Comparison of ENCODE assay signal across 22 mouse cellular contexts in the genomic region with DNA sequence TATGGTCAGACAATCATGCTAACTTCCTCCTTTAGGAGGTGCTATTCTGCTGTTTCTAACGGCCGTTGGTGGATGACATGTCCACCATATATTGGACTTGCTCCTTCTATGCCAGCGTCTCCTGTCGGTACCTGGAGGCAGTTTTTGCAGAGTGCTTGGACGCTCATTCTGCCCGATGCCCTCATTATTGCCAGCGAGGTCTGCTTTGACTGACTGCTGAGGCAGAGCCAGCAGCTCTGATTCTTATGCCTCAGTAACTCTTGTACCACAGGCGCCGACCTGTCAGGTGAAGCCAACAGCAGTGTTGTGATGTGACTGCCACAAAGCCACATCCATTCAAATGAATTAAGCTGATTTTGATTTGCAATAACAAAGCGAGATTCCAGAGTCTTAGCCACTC.
DNase-seq lines count a peak whose midpoint lies in the region; TF ChIP-seq lines count a peak whose summit lies in the region.
"Had no signal": no experiment of that assay in that cellular context is flagged by ENCODE, and none has a peak within 500 bp of the region (broad histone marks: within the 10 kb centered on the region; RNA-seq: fewer than 3 reads in every experiment).

No protein-coding gene starts in this region.

- DNase-seq in left cerebral cortex, postnatal 4 days, result peak; percentile 28
- DNase-seq in left cerebral cortex, postnatal 36 days (ENCODE audit: low spot score in 2 of 2), result no peak
- peak; percentile 24 to 43 for DNase-seq in cerebellum, adult 2 months
- DNase-seq in cerebellum, postnatal 14 days, result peak; percentile 62 to 69
- DNase-seq in thymus, adult 2 months, result no peak
- no peak for DNase-seq in lung, adult 2 months
- no peak for DNase-seq in spleen, postnatal 36 days (ENCODE audit: low spot score in 2 of 2)
- DNase-seq: adrenal gland, adult 8-10 months; B cell, adult 2 months; embryo, embryonic 11 days; heart, adult 18-20 months; kidney, adult 18-20 months; kidney, postnatal 4 days; liver, embryonic 13.5 days; lung, embryonic 14.5 days had no signal

- H3K36me3 ChIP-seq in thymus, adult 2 months (ENCODE audit: control insufficient read depth, insufficient read depth, low read length), result no peaks in the 10 kb centered on the region
- H3K36me3 ChIP-seq: embryonic facial prominence, embryonic 15.5 days; forebrain, embryonic 15.5 days; G1E; hindbrain, embryonic 12.5 days; liver, embryonic 13.5 days had no signal

- TF ChIP-seq CTCF in cerebellum, adult 2 months (IDR thresholded peaks at IDR 0.05; ENCODE audit: borderline replicate concordance, insufficient read depth, low read depth, low read length), result no peak
- no peak for TF ChIP-seq CTCF in thymus, adult 2 months (IDR thresholded peaks at IDR 0.05; ENCODE audit: borderline replicate concordance, control insufficient read depth, extremely low read depth, insufficient read depth, low read length, poor library complexity)
- TF ChIP-seq CTCF in lung, adult 2 months (IDR thresholded peaks at IDR 0.05; ENCODE audit: insufficient read depth, low read length), result no peak

- no peaks in the 10 kb centered on the region for H3K27me3 ChIP-seq in cerebellum, adult 2 months (ENCODE audit: control insufficient read depth, insufficient read depth, low read length)
- H3K27me3 ChIP-seq in thymus, adult 2 months (ENCODE audit: control insufficient read depth, insufficient read depth, low read length), result no peaks in the 10 kb centered on the region
- H3K27me3 ChIP-seq: CH12.LX; embryonic facial prominence, embryonic 15.5 days; forebrain, embryonic 15.5 days; hindbrain, embryonic 12.5 days; liver, embryonic 13.5 days; megakaryocyte, embryonic 14.5 days had no signal

- WGBS in cerebellum, adult 2 months, result 16% methylated on average over 10 of the region's 10 CpGs
- 97% methylated on average over 10 of the region's 10 CpGs for WGBS in thymus, adult 2 months
- WGBS in lung, adult 2 months, result 94% methylated on average over 10 of the region's 10 CpGs

- intact Hi-C loops in left cerebral cortex, postnatal 4 days (cut with DNase I), result no loop called here
- intact Hi-C loops in left cerebral cortex, postnatal 36 days (cut with DNase I), result no loop called here

- H3K27ac ChIP-seq in cerebellum, adult 2 months (ENCODE audit: insufficient read depth, low read length), result no peak overlapping the region
- H3K27ac ChIP-seq in thymus, adult 2 months (ENCODE audit: control insufficient read depth, insufficient read depth, low read length), result no peak overlapping the region
- H3K27ac ChIP-seq: embryonic facial prominence, embryonic 15.5 days; forebrain, embryonic 15.5 days; hindbrain, embryonic 12.5 days; liver, embryonic 13.5 days; stomach, postnatal 0 days had no signal

- 0 out of 2 replicates have a peak, but pooled peaks cover 2% of the 10 kb centered on the region for H3K4me1 ChIP-seq in cerebellum, adult 2 months (ENCODE audit: control insufficient read depth, insufficient read depth, low read length)
- no peaks in the 10 kb centered on the region for H3K4me1 ChIP-seq in thymus, adult 2 months (replicated peaks; ENCODE audit: control insufficient read depth, insufficient read depth, low read length)
- H3K4me1 ChIP-seq in lung, adult 2 months (ENCODE audit: control insufficient read depth, insufficient read depth, low read length), result no peaks in the 10 kb centered on the region
- H3K4me1 ChIP-seq: embryonic facial prominence, embryonic 15.5 days; forebrain, embryonic 15.5 days; hindbrain, embryonic 12.5 days; liver, embryonic 13.5 days; megakaryocyte, embryonic 14.5 days had no signal

- no peak for TF ChIP-seq POLR2A in cerebellum, adult 2 months (IDR thresholded peaks at IDR 0.05; ENCODE audit: borderline replicate concordance, insufficient read depth, low read length)
- no peak for TF ChIP-seq POLR2A in thymus, adult 2 months (IDR thresholded peaks at IDR 0.05; ENCODE audit: control insufficient read depth, extremely low read depth, insufficient read depth, low read length, poor library complexity)
- TF ChIP-seq POLR2A in lung, adult 2 months (IDR thresholded peaks at IDR 0.05; ENCODE audit: borderline replicate concordance, extremely low read depth, low read depth, low read length), result no peak

- H3K4me3 ChIP-seq in cerebellum, adult 2 months (replicated peaks; ENCODE audit: insufficient read depth, low read depth, low read length), result no peak overlapping the region
- H3K4me3 ChIP-seq in thymus, adult 2 months (ENCODE audit: control insufficient read depth, insufficient read depth, low read length), result no peak overlapping the region
- no peak overlapping the region for H3K4me3 ChIP-seq in lung, adult 2 months (replicated peaks; ENCODE audit: extremely low read depth, low read depth, low read length)
- H3K4me3 ChIP-seq: embryonic facial prominence, embryonic 15.5 days; forebrain, embryonic 15.5 days; hindbrain, embryonic 12.5 days; liver, embryonic 13.5 days; megakaryocyte, embryonic 14.5 days had no signal

Comparison
In these comparisons a context has a peak if more than half of its experiments do, and no peak if none do; other contexts are left out.
1. DNase-seq: peak in left cerebral cortex, postnatal 4 days (single experiment), cerebellum, adult 2 months (2 of 2) and cerebellum, postnatal 14 days (2 of 2); none in left cerebral cortex, postnatal 36 days (0 of 2), thymus, adult 2 months (single experiment), lung, adult 2 months (single experiment) and spleen, postnatal 36 days (0 of 2).